Mouse (Mus musculus): ENCODE measurements around the gene Ifngr1.

Gene Ifngr1

GRCm38 (mm10) chr10:19591641-19592441, at the start of gene Ifngr1:
Ifngr1 (plus strand) TSS chr10:19591949.
- peak; percentile 92 to 97 for DNase-seq (ENCODE audit: low spot score in 2 of 2)

GRCm38 (mm10) chr10:19546825-19547224, 44.9 kb upstream of the Ifngr1 start:
- no peak for DNase-seq (ENCODE audit: low spot score in 2 of 2)

- no peak for DNase-seq (ENCODE audit: low spot score in 2 of 2)
These were observed 43.7 kb upstream of the Ifngr1 start for GRCm38 (mm10) chr10:19548016-19548415.

- no peak for DNase-seq (ENCODE audit: low spot score in 2 of 2)
These were observed 43.3 kb upstream of the Ifngr1 start for GRCm38 (mm10) chr10:19548491-19548890.

- DNase-seq (ENCODE audit: low spot score in 2 of 2) = no peak
These were observed 40.2 kb upstream of the Ifngr1 start for GRCm38 (mm10) chr10:19551585-19551984.

GRCm38 (mm10) chr10:19553857-19554256, 37.9 kb upstream of the Ifngr1 start:
- DNase-seq (ENCODE audit: low spot score in 2 of 2) = no peak

GRCm38 (mm10) chr10:19557696-19558095, 34.1 kb upstream of the Ifngr1 start:
- no peak for DNase-seq (ENCODE audit: low spot score in 2 of 2)

- DNase-seq (ENCODE audit: low spot score in 2 of 2) = no peak
These were observed 32.1 kb upstream of the Ifngr1 start for GRCm38 (mm10) chr10:19559565-19560165.

GRCm38 (mm10) chr10:19562598-19562997, 29.2 kb upstream of the Ifngr1 start:
- DNase-seq (ENCODE audit: low spot score in 2 of 2) = no peak

- DNase-seq (ENCODE audit: low spot score in 2 of 2) = no peak
These were observed 28.3 kb upstream of the Ifngr1 start for GRCm38 (mm10) chr10:19563443-19563861.

- DNase-seq (ENCODE audit: low spot score in 2 of 2) = no peak
These were observed 24.3 kb upstream of the Ifngr1 start for GRCm38 (mm10) chr10:19567481-19567880.

- DNase-seq (ENCODE audit: low spot score in 2 of 2) = no peak
These were observed 21.5 kb upstream of the Ifngr1 start for GRCm38 (mm10) chr10:19570288-19570687.

GRCm38 (mm10) chr10:19570716-19571115, 21.0 kb upstream of the Ifngr1 start:
- DNase-seq (ENCODE audit: low spot score in 2 of 2) = no peak

GRCm38 (mm10) chr10:19577571-19577970, 14.2 kb upstream of the Ifngr1 start:
- no peak for DNase-seq (ENCODE audit: low spot score in 2 of 2)

GRCm38 (mm10) chr10:19578001-19578400, 13.7 kb upstream of the Ifngr1 start:
- no peak for DNase-seq (ENCODE audit: low spot score in 2 of 2)

GRCm38 (mm10) chr10:19578409-19578986, 13.3 kb upstream of the Ifngr1 start:
- DNase-seq (ENCODE audit: low spot score in 2 of 2) = peak in 1 of 2 experiments; percentile 38

GRCm38 (mm10) chr10:19580660-19581059, 11.1 kb upstream of the Ifngr1 start:
- no peak for DNase-seq (ENCODE audit: low spot score in 2 of 2)

- no peak for DNase-seq (ENCODE audit: low spot score in 2 of 2)
These were observed 9.7 kb upstream of the Ifngr1 start for GRCm38 (mm10) chr10:19581844-19582582.

GRCm38 (mm10) chr10:19582806-19583430, 8.8 kb upstream of the Ifngr1 start:
- no peak for DNase-seq (ENCODE audit: low spot score in 2 of 2)

- peak in 1 of 2 experiments; percentile 38 for DNase-seq (ENCODE audit: low spot score in 2 of 2)
These were observed 7.7 kb upstream of the Ifngr1 start for GRCm38 (mm10) chr10:19584064-19584463.

GRCm38 (mm10) chr10:19584846-19585245, 6.9 kb upstream of the Ifngr1 start:
- no peak for DNase-seq (ENCODE audit: low spot score in 2 of 2)

- DNase-seq (ENCODE audit: low spot score in 2 of 2) = no peak
These were observed 5.9 kb upstream of the Ifngr1 start for GRCm38 (mm10) chr10:19585860-19586259.
